Mouse (Mus musculus) liver, postnatal 0 days (tissue): ENCODE results near the gene Mapt.

ENCODE experiments used
- CTCF ChIP-seq: sonication (generic); IDR thresholded peaks from 2 replicates; pipeline ENCODE4 v1.5.1; 2016; ENCODE audit warnings: antibody characterized with exemption, low read depth
- EP300 ChIP-seq: IDR thresholded peaks from 2 replicates; pipeline ENCODE4 v1.6.1; 2016; ENCODE audit warnings: antibody characterized with exemption, low read depth, mild to moderate bottlenecking

GRCm38 (mm10) chr11:104287113-104287512 is 55.9 kb downstream of the Mapt start:
- TF ChIP-seq EP300, result no peak
- TF ChIP-seq CTCF, result no peak
